Mouse (Mus musculus) 3134 (cell line): ENCODE data around the gene Rrp7a.
A peak's percentile ranks its signal among the peaks of the same experiment; 100 is the strongest.

Experiments used
- DNase-seq: peaks from one replicate; pipeline ENCODE4 v3.0.0-alpha.2; 2011; ENCODE audit warnings: low spot score; ENCODE audit not compliant: insufficient read length; ENCODE audit errors: extremely low read depth

Rrp7a gene

GRCm38 (mm10) chr15:83122566-83123145 lies at the start of gene Rrp7a:
Rrp7a (minus strand) TSS chr15:83122801.
- DNase-seq: peak; percentile 96

DNA sequence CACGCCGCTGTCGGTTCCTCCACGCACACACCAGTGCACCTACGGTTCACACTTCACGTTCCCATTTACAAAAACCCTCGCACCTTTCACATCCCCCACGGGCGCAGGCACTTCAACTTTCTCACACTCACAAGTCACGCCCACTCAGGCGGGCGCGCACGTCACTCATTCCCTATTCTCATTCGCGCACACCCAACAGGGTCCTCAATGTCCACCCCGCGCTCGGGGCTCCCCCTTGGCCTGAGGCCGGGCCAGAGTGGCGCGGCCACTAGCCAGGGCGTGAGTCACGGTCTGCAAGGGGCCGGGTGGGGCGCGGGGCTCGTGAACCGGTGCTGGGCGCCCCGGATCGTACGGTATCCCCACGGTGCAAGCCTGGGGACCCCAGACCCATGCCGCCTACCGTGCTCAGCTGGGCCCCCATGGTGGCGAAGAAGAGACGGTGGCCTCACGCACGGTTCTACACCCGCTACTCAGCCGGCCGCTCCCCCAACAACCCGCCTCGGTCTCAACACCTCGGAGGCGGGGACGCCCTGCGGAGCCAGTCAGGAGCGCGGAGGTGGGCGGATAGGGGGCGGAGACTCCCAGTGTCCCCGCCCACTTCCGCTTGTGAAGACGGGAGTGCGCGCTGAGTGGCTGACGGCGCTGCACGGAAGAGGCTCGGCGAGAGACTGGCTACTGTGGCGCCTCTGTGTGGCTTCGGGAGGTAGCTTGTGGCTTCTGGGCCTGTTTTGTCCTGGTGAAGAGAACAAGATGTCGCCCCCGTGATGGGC lies 49.3 kb upstream of the Rrp7a start:
- peak; percentile 99 for DNase-seq

DNA sequence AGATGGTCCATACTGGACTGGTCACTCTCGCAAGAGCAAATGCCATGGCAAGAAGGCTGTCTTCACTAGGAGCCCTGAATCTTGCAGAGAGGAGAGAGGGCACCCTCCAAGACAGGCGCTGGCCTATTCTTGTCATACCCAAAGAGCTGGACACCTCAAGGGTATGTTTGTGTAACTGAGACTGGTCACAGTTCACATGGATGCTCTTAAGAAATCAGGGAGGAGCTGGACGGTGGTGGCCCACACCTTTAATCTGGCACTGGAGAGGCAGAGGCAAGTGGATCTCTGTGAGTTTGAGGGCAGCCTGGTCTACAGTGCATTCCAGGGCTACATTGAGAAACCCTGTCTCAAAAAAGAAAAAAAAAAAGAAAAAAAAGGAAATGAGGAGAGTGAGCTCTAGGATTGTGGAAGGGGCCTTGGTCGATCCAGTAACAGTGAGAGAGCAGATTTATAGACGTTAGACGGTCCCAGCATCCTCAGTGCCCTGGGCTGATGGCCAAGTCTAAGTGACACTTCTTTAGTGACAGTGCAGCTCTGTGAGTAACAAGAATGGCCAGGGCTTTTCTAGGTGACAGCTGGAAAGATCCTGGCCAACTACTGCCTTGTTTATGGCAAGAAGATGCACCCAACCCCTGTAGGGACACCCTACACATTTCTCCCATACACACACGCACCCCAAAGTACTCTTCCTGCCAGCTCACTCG lies 48.5 kb upstream of the Rrp7a start:
- DNase-seq: no peak

DNA sequence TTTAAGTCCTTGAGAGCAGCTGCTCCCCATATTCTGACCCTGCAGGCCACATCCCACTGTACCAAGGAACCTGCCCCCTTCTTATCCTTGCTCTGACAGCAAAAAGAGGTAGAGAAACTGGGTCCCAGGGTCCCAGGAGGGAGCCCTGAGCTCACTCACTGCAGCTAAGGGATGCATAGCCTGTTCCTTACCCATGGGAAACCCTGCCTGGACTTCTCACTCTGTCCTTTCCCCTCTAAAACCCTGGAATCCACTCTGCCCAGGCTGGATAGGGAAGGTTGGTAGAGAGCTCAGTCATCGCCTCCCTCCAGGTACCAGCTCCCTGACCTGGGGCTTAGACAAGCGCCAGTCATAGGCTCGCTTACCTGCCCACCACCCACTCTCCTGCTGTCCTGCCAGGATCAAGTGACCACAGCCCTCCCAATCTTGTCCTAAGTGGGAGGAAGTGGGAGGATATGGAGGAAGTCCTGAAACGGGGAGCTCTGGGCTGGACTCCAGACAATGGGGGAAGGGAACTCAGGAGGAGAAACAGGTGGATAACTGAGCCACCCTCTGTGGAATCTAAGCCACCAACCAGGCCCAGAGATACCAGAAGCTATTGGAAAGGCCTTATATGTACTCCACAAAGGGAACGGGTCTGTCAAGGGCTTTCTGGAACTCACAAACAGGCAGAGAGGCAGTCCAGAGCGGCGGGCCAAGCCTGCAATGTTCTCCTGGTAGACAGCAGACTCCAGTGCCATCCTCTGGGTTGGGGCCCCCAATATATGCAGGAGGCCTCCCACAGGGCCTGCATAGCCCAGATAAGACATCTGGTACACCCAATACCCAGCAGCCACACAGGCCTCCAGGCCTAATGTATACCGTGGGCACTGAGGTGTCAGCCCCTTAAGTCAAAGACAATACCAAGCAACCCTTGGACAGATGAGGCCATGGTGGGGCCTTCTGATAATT lies 47.4 kb upstream of the Rrp7a start:
- no peak for DNase-seq

DNA sequence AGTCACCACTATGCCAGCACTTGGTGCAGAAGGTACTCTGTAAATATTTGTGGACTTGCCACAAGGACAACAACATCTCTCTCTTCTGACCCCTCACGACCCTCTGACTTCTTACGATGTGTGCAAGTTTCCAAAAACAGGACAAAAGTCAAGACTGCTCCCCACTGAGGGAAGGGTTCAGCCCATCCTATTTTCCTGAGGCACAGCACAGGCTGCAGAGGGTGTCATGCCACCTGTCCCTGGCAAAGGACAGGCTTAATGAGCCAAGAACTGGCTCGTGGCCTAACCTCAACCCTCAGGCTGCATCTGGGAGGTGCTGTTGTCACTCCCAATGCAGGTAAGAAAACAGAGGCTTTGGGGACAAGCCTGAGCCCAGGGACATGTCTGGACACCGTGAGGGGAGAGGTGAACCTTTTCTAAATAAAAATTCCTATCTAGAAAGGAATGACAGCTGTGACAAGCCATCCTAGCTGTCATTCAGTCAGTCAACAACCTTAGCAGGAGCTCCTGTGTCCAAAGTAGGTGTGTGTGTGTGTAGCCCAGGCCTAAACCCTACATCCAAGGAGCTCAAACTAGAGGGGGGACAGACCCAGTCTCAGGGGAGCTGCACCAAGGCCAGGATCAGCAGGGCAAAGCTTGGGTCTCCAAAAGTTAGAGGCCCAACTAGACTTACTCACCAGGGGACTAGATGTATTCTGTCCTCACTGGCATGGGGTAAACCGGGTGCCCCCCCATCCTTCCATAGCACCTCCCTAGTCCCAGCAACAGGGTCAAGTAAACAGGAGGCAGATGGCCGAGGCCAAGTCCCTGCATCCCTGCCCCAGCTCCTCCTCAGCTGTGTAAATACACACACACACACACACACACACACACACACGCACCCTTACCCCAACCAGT lies 46.5 kb upstream of the Rrp7a start:
- no peak for DNase-seq

DNA sequence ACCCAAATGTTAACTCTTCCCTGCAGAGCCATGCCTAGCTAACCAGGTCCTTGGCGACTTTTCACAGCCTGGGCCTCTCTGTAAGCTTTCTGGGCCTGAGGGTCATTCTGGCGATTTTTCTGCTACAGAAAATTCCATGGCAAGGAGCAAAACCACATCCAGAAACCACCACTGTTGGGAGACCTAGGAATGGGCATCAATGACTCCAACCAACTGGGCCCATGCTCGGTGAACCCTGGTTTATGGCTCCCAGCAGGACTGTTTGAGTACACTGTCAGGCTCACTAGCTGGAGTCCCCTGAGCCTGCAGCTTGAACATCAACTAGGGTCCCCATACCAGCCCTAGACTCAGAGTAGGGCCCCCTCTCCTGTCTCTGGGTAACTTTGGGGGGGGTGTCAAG lies 45.7 kb upstream of the Rrp7a start:
- no peak for DNase-seq

DNA sequence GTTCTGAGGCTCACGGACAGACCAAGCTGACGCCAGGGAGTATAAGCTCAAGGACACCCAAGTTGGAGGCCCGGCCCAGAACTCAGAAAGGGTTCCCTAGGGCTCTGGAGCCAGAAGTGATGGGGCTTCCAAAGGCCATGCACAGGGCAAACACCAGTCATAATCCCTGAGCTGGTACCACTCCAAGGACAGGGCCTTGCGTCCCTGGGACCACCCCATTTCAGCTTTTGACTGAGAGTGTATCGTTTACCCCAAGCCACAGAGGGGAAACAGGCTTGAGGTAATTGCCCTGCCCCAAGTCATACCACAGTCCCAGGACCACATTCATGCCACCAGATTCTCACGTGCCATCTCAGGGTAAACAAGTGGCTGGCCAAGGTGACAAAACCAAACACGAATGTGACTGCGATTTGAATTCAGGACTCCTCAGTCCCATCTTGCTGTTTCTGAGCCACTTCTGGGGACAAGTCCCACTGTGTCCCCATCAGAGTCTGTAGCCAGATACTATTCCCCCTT lies 45.0 kb upstream of the Rrp7a start:
- DNase-seq: no peak

DNA sequence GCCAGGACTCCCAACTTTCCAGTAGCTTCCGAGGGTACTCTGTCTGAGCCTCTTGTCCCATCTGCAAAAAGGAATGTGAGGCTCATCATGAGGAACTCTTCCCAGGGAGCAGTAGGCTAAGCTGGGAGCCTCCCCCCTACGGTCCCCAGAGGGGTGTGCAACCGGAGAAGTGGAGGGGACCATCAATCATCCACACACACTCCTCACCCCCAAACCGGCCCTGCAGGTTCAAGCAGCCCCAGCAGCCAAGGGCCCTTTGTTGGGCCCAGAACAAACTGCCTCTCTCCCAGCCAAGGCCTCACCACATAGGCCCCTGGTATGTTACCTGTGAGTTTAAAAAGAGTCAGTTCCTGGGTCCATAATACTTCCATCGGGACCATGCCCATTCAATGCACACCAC lies 44.5 kb upstream of the Rrp7a start:
- DNase-seq: no peak

DNA sequence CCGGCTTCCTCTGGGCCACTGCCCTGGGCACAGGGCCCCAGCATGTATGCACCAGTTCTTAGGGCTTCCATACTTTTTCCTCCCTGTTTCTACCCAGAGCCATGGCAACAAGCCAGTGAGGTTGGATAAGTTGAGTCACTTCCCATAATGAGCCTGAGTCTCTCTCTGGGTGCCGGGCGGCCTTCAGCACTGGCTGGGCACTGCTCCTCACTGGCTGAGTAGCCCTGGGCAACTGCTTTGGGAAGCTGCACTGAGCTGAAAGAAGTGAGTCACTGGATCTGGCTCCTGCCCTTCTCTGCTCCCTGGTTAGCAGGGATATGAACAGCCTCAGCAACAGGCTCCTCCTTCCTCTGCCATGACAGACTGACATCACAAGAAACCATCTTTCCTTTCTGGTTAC lies 44.0 kb upstream of the Rrp7a start:
- DNase-seq: peak; percentile 92

- no peak for DNase-seq
These were observed 43.1 kb upstream of the Rrp7a start for GRCm38 (mm10) chr15:83165526-83166315.

- DNase-seq: peak; percentile 53
These were observed 42.4 kb upstream of the Rrp7a start for GRCm38 (mm10) chr15:83164971-83165471.

- DNase-seq: no peak
These were observed 40.4 kb upstream of the Rrp7a start for GRCm38 (mm10) chr15:83162818-83163485.

- no peak for DNase-seq
These were observed 39.4 kb upstream of the Rrp7a start for GRCm38 (mm10) chr15:83162001-83162400.

DNA sequence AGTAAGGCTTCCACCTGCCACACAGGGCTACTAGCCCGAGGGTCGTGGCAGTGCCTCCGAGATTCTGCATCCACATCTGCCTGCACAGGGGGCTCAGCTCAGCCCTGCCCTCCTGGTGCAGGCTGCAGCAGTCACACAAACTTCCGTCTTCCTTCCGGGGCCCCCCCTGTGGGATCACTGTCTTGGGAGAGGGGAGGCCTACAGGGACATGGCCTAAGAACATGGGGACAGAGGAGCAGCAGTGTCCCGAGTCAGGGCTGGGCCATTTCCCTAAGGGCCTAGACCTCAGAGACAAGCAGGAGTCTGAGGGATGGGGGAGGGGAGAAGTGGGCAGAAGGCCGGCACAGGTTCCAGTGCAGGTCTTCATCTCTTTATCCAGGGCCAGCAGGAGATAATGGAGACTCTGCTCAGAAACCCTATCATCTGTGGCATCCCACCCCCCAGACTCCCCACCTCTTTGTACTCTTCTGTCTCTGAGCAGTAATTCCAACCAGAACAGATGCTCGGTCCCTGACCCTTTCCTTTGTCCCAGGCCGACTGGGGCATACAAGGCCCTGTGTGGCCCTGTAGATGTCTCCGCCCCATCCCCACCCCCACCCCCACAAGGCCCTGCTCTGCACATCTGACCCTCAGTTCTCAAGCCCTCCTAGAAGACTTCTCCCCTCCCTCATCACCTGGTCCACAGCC lies 38.6 kb upstream of the Rrp7a start:
- DNase-seq: no peak

DNA sequence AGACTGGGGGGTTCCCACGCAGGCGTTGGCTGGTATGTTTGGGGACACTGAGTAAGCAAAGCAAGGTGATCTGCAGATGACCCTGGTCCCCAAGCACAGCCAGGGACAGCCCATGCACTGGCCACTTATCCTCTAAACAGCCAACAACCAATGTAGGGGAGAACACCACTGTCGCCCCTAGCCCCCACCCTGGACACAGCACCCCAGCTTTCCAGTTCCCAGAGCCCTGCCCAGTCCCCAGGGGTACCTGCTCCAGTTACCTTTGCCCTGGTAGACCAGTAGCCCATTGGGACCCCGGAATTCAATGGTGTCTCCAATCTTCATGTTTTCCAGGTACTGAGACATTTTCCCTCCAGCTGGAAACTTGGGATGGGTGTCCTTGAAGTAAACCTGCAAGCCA lies 38.0 kb upstream of the Rrp7a start:
- no peak for DNase-seq

GRCm38 (mm10) chr15:83159823-83160222 lies 37.2 kb upstream of the Rrp7a start:
- no peak for DNase-seq

GRCm38 (mm10) chr15:83158587-83159160 lies 36.1 kb upstream of the Rrp7a start:
- peak; percentile 50 for DNase-seq
